ENCODE assay signal across 12 mouse cellular contexts in genomic region chr7:110989286-110989879, GRCm38 (mm10). TPM values are rescaled to one million over a fixed set of nuclear protein-coding genes. Genes with fewer than 3 reads are reported as not detected.
DNase-seq lines count a peak whose midpoint lies in the region; ATAC-seq and TF ChIP-seq lines count a peak whose summit lies in the region.
"Had no signal": no experiment of that assay in that cellular context is flagged by ENCODE, and none has a peak within 500 bp of the region (broad histone marks: within the 10 kb centered on the region; RNA-seq: fewer than 3 reads in every experiment).

No protein-coding gene starts in this region.

- H3K4me3 ChIP-seq in kidney, adult 2 months (ENCODE audit: insufficient read depth, low read depth, low read length): no peak overlapping the region
- H3K4me3 ChIP-seq: neural tube, embryonic 12.5 days had no signal

- 35% methylated on average over 5 of the region's 5 CpGs for WGBS in kidney, adult 2 months

- TF ChIP-seq POLR2A in kidney, adult 2 months (IDR thresholded peaks at IDR 0.05; ENCODE audit: low read depth, low read length): no peak

- H3K36me3 ChIP-seq in kidney, adult 2 months (ENCODE audit: control insufficient read depth, insufficient read depth, low read length): no peaks in the 10 kb centered on the region
- H3K36me3 ChIP-seq: G1E; neural tube, embryonic 12.5 days had no signal

- H3K4me1 ChIP-seq in kidney, adult 2 months (ENCODE audit: control insufficient read depth, insufficient read depth, low read length): peaks cover 25% of the 10 kb centered on the region

- peak; percentile 24 for DNase-seq in adrenal gland, postnatal 14 days
- DNase-seq in adrenal gland, adult 8-10 months: no peak
- DNase-seq in kidney, adult 2 months: peak; percentile 54
- no peak for DNase-seq in kidney, adult 18-20 months
- DNase-seq in mesoderm, embryonic 11.5 days (ENCODE audit: low read depth, low spot score): peak; percentile 29
- no peak for DNase-seq in cerebellum, adult 11-12 months
- DNase-seq in layer of hippocampus, adult 9-10 months (ENCODE audit: low spot score): no peak
- DNase-seq: lung, adult 2 months had no signal

- peak overlapping the region; percentile 45 for H3K27ac ChIP-seq in kidney, adult 2 months (ENCODE audit: insufficient read depth, low read depth, low read length)
- H3K27ac ChIP-seq: neural tube, embryonic 12.5 days had no signal

- ATAC-seq in hematopoietic stem cell, adult 5-6 weeks (replicated peaks in 1 of 2; ENCODE audit: insufficient read depth in 1 of 2, low FRiP score in 2 of 2, low TSS enrichment in 1 of 2, low read depth in 1 of 2, poor library complexity in 2 of 2, severe bottlenecking in 2 of 2): peak; percentile 39 to 52
- ATAC-seq: forebrain, embryonic 14.5 days had no signal

- no peak for TF ChIP-seq CTCF in kidney, adult 2 months (conservative IDR thresholded peaks at IDR 0.05; ENCODE audit: insufficient read depth, insufficient read length, low read depth, low read length)

- no peaks in the 10 kb centered on the region for H3K27me3 ChIP-seq in kidney, adult 2 months (replicated peaks; ENCODE audit: control insufficient read depth, insufficient read depth, low read length)
- H3K27me3 ChIP-seq: neural tube, embryonic 12.5 days had no signal

RNA-seq across cellular contexts. Expression of gene Mrvi1, which starts 7.1 kb away (rescaled TPM):
- 11.6 and 13.0 TPM in 2 replicates for total RNA-seq in adrenal gland, postnatal 14 days (2021)
- 10 to 100 TPM; 11.5 to 16.7 (median 13.7) TPM for total RNA-seq in adrenal gland, adult 8-10 months (2022)
- 9.7 and 12.6 TPM in 2 replicates for polyA plus RNA-seq in kidney, adult 2 months (2012; rRNA removed)
- 1.5 and 2.3 TPM in 2 replicates for total RNA-seq in hematopoietic stem cell, adult 5-6 weeks (2017)

RNA-seq across cellular contexts. Expression of gene Ctr9, which starts 39.4 kb away (rescaled TPM):
- 42.5 and 45.9 TPM in 2 replicates for total RNA-seq in adrenal gland, postnatal 14 days (2021)
- 10 to 100 TPM; 37.4 to 52.6 (median 44.0) TPM for total RNA-seq in adrenal gland, adult 8-10 months (2022)
- 11.5 and 12.7 TPM in 2 replicates for polyA plus RNA-seq in kidney, adult 2 months (2012; rRNA removed)
- total RNA-seq in hematopoietic stem cell, adult 5-6 weeks (2017): 84.5 and 90.3 TPM in 2 replicates

Comparison
In these comparisons a context has a peak if more than half of its experiments do, and no peak if none do; other contexts are left out.
1. DNase-seq: peak in adrenal gland, postnatal 14 days (single experiment), kidney, adult 2 months (single experiment) and mesoderm, embryonic 11.5 days (single experiment); none in adrenal gland, adult 8-10 months (single experiment), kidney, adult 18-20 months (single experiment), cerebellum, adult 11-12 months (single experiment) and layer of hippocampus, adult 9-10 months (single experiment).